In the genomic region with DNA sequence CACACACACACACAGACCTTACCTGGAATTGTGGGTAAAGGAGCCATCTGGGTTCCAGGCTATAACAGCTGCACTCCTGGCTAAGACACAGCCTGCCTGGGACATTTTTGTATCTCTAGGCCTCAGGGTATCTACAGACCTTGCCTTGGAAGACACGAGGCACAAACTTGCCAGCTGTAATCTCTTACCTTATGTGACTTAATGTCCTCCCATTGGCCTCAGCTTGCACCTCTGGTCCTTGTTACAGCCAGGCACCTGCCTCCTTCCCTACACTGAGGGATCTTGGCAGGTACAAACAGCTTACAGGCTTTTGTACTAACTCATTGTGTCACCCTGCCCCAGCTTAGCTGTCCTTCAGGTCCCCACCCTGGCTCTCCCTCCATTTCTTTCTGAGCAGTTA, we compare ENCODE assay signal across 13 mouse cellular contexts. TPM values are rescaled to one million over a fixed set of nuclear protein-coding genes. Genes with fewer than 3 reads are reported as not detected.
DNase-seq lines count a peak whose midpoint lies in the region; ATAC-seq lines count a peak whose summit lies in the region.
"Had no signal": no experiment of that assay in that cellular context is flagged by ENCODE, and none has a peak within 500 bp of the region (broad histone marks: within the 10 kb centered on the region; RNA-seq: fewer than 3 reads in every experiment).

No protein-coding gene starts in this region.

- H3K27ac ChIP-seq in forebrain, embryonic 10.5 days: peak overlapping the region; percentile 85
- no peak overlapping the region for H3K27ac ChIP-seq in forebrain, embryonic 16.5 days (ENCODE audit: low read length)
- peak overlapping the region; percentile 79; the same call in 1 of the 2 replicates for H3K27ac ChIP-seq in liver, embryonic 11.5 days (ENCODE audit: low read depth, low read length)
- H3K27ac ChIP-seq in forebrain, embryonic 15.5 days (replicated peaks): peak overlapping the region; percentile 46
- H3K27ac ChIP-seq in midbrain, embryonic 12.5 days (replicated peaks): peak overlapping the region; percentile 75

- H3K36me3 ChIP-seq in forebrain, embryonic 10.5 days (replicated peaks): no peaks in the 10 kb centered on the region
- no peaks in the 10 kb centered on the region for H3K36me3 ChIP-seq in forebrain, embryonic 16.5 days (ENCODE audit: control insufficient read depth, insufficient read depth)
- no peaks in the 10 kb centered on the region for H3K36me3 ChIP-seq in liver, embryonic 11.5 days (ENCODE audit: control insufficient read depth, insufficient read depth, low read length)
- no peaks in the 10 kb centered on the region for H3K36me3 ChIP-seq in forebrain, embryonic 15.5 days
- no peaks in the 10 kb centered on the region for H3K36me3 ChIP-seq in midbrain, embryonic 12.5 days

- no peak for ATAC-seq in forebrain, embryonic 16.5 days
- ATAC-seq in liver, embryonic 11.5 days (replicated peaks; ENCODE audit: low FRiP score): no peak
- no peak for ATAC-seq in forebrain, embryonic 15.5 days (replicated peaks)
- no peak for ATAC-seq in midbrain, embryonic 12.5 days (ENCODE audit: low FRiP score, low read depth)

- H3K4me1 ChIP-seq in forebrain, embryonic 10.5 days: peaks cover 52% of the 10 kb centered on the region
- peaks cover 27% of the 10 kb centered on the region for H3K4me1 ChIP-seq in forebrain, embryonic 16.5 days (replicated peaks; ENCODE audit: control insufficient read depth, insufficient read depth, low read length)
- H3K4me1 ChIP-seq in liver, embryonic 11.5 days (replicated peaks; ENCODE audit: control insufficient read depth, insufficient read depth, low read length): peaks cover 24% of the 10 kb centered on the region
- peaks cover 37% of the 10 kb centered on the region for H3K4me1 ChIP-seq in forebrain, embryonic 15.5 days
- H3K4me1 ChIP-seq in midbrain, embryonic 12.5 days: peaks cover 49% of the 10 kb centered on the region

- no peaks in the 10 kb centered on the region for H3K27me3 ChIP-seq in forebrain, embryonic 10.5 days (ENCODE audit: poor library complexity, severe bottlenecking)
- no peaks in the 10 kb centered on the region for H3K27me3 ChIP-seq in forebrain, embryonic 16.5 days (replicated peaks; ENCODE audit: control insufficient read depth, insufficient read depth, low read length)
- no peaks in the 10 kb centered on the region for H3K27me3 ChIP-seq in liver, embryonic 11.5 days (replicated peaks; ENCODE audit: control insufficient read depth, insufficient read depth, low read length)
- H3K27me3 ChIP-seq in forebrain, embryonic 15.5 days: no peaks in the 10 kb centered on the region
- no peaks in the 10 kb centered on the region for H3K27me3 ChIP-seq in midbrain, embryonic 12.5 days

- no peaks in the 10 kb centered on the region for H3K9me3 ChIP-seq in forebrain, embryonic 10.5 days
- no peaks in the 10 kb centered on the region for H3K9me3 ChIP-seq in forebrain, embryonic 16.5 days (ENCODE audit: control insufficient read depth, low read length)
- no peaks in the 10 kb centered on the region for H3K9me3 ChIP-seq in liver, embryonic 11.5 days (ENCODE audit: control insufficient read depth, low read length)
- H3K9me3 ChIP-seq in forebrain, embryonic 15.5 days: no peaks in the 10 kb centered on the region
- H3K9me3 ChIP-seq in midbrain, embryonic 12.5 days: no peaks in the 10 kb centered on the region

- no peak overlapping the region for H3K4me3 ChIP-seq in forebrain, embryonic 10.5 days
- no peak overlapping the region for H3K4me3 ChIP-seq in forebrain, embryonic 16.5 days (replicated peaks; ENCODE audit: low read length)
- no peak overlapping the region for H3K4me3 ChIP-seq in liver, embryonic 11.5 days (ENCODE audit: low read depth, low read length)
- H3K4me3 ChIP-seq in forebrain, embryonic 15.5 days: no peak overlapping the region
- no peak overlapping the region for H3K4me3 ChIP-seq in midbrain, embryonic 12.5 days
- H3K4me3 ChIP-seq: erythroblast, embryonic 14.5 days had no signal

- no peak overlapping the region for H3K4me2 ChIP-seq in forebrain, embryonic 16.5 days (ENCODE audit: low read length)
- no peak overlapping the region; the same call in 1 of the 2 replicates for H3K4me2 ChIP-seq in liver, embryonic 11.5 days
- no peak overlapping the region for H3K4me2 ChIP-seq in forebrain, embryonic 15.5 days (replicated peaks)
- no peak overlapping the region for H3K4me2 ChIP-seq in midbrain, embryonic 12.5 days (replicated peaks)

- H3K9ac ChIP-seq in forebrain, embryonic 16.5 days (replicated peaks; ENCODE audit: low read depth, low read length): no peak overlapping the region
- no peak overlapping the region for H3K9ac ChIP-seq in liver, embryonic 11.5 days (ENCODE audit: low read depth, low read length)
- H3K9ac ChIP-seq in forebrain, embryonic 15.5 days (replicated peaks): no peak overlapping the region
- no peak overlapping the region for H3K9ac ChIP-seq in midbrain, embryonic 12.5 days (replicated peaks)

- 40% methylated on average over 1 of the region's 1 CpGs for WGBS in forebrain, embryonic 10.5 days
- WGBS in forebrain, embryonic 16.5 days: 16% methylated on average over 1 of the region's 1 CpGs
- 29% methylated on average over 1 of the region's 1 CpGs for WGBS in liver, embryonic 11.5 days
- WGBS in forebrain, embryonic 15.5 days: 10% methylated on average over 1 of the region's 1 CpGs
- 33% methylated on average over 1 of the region's 1 CpGs for WGBS in midbrain, embryonic 12.5 days

- no peak for DNase-seq in forebrain, embryonic 10.5 days (ENCODE audit: extremely low spot score, low spot score)
- no peak for DNase-seq in liver, embryonic 11.5 days (ENCODE audit: low spot score)
- DNase-seq in liver: no peak
- no peak for DNase-seq in spleen, adult 18-20 months
- no peak for DNase-seq in yolk sac, embryonic 10.5 days (ENCODE audit: low spot score)
- DNase-seq: B cell, adult 2 months; lung, postnatal 4 days; thymus, postnatal 4 days had no signal

RNA-seq across cellular contexts. Expression of gene Acsl6, which starts 9.0 kb away (rescaled TPM):
- polyA plus RNA-seq in forebrain, embryonic 10.5 days (2016; fragmentation: Nextera tagmentation; extraction: Ambion mirVana): 11.3 and 12.1 TPM in 2 replicates
- polyA plus RNA-seq in forebrain, embryonic 16.5 days (2015; fragmentation: Nextera tagmentation; extraction: Ambion mirVana): 38.5 and 40.9 TPM in 2 replicates
- 2.2 and 2.3 TPM in 2 replicates for polyA plus RNA-seq in liver, embryonic 11.5 days (2014; fragmentation: Nextera tagmentation; extraction: Ambion mirVana)
- polyA plus RNA-seq in forebrain, embryonic 15.5 days (2015; fragmentation: Nextera tagmentation; extraction: Ambion mirVana): 37.2 and 37.5 TPM in 2 replicates
- 27.1 and 27.6 TPM in 2 replicates for polyA plus RNA-seq in midbrain, embryonic 12.5 days (2016; fragmentation: Nextera tagmentation; extraction: Ambion mirVana)
- polyA plus RNA-seq: liver, adult 2 months had no signal

RNA-seq across cellular contexts. Expression of gene Il3, which starts 45.5 kb away (rescaled TPM):
- not detected in 2 replicates for polyA plus RNA-seq in forebrain, embryonic 10.5 days (2016; fragmentation: Nextera tagmentation; extraction: Ambion mirVana)
- not detected in 2 replicates for polyA plus RNA-seq in forebrain, embryonic 16.5 days (2015; fragmentation: Nextera tagmentation; extraction: Ambion mirVana)
- polyA plus RNA-seq in liver, embryonic 11.5 days (2014; fragmentation: Nextera tagmentation; extraction: Ambion mirVana): not detected in 2 replicates
- polyA plus RNA-seq in forebrain, embryonic 15.5 days (2015; fragmentation: Nextera tagmentation; extraction: Ambion mirVana): not detected in 2 replicates
- not detected in 2 replicates for polyA plus RNA-seq in midbrain, embryonic 12.5 days (2016; fragmentation: Nextera tagmentation; extraction: Ambion mirVana)
- polyA plus RNA-seq: erythroblast, embryonic 14.5 days; liver, adult 2 months had no signal

RNA-seq across cellular contexts. Expression of gene Meikin, which starts 57.8 kb away (rescaled TPM):
- not detected in 2 replicates for polyA plus RNA-seq in forebrain, embryonic 10.5 days (2016; fragmentation: Nextera tagmentation; extraction: Ambion mirVana)
- not detected in 2 replicates for polyA plus RNA-seq in forebrain, embryonic 16.5 days (2015; fragmentation: Nextera tagmentation; extraction: Ambion mirVana)
- polyA plus RNA-seq in liver, embryonic 11.5 days (2014; fragmentation: Nextera tagmentation; extraction: Ambion mirVana): not detected in 2 replicates
- not detected in 2 replicates for polyA plus RNA-seq in forebrain, embryonic 15.5 days (2015; fragmentation: Nextera tagmentation; extraction: Ambion mirVana)
- polyA plus RNA-seq in midbrain, embryonic 12.5 days (2016; fragmentation: Nextera tagmentation; extraction: Ambion mirVana): not detected in 2 replicates
- polyA plus RNA-seq: erythroblast, embryonic 14.5 days; liver, adult 2 months had no signal
